ENCODE assay signal across 8 mouse cellular contexts in the genomic region with DNA sequence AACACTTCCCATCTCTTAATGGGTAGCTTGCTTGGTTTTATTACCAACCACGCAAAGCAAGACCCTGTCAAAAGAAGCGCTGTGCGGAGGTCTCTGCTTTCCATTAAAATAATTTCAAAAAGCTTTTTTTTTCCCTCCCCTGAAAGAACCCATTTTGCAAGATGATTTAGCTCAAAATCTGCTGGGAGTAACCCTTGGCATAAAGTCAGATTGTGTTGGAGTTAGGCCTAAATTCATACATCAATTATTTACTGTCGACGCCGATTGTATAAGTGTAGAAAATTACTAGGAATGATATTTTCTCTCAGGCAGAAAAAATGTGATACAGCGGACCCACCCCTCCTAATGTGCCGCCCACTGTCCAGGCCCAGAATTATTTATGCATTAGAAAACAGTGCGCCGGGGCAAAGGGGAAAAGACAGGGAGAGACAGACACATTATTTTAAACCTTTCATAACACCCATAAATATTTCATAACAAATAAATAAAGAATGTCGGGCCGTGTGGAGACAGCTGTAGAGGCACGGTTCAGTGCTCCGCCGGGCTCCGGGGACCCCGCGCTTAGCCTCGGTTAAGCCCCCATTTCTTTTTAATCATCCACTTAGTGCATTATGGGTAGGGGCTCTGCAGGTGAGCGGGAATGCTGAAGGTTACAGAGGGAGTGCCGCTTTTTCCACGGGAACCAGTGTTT.
DNase-seq lines count a peak whose midpoint lies in the region; ATAC-seq lines count a peak whose summit lies in the region.
"Had no signal": no experiment of that assay in that cellular context is flagged by ENCODE, and none has a peak within 500 bp of the region (broad histone marks: within the 10 kb centered on the region; RNA-seq: fewer than 3 reads in every experiment).

No protein-coding gene starts in this region.

- H3K27me3 ChIP-seq in intestine, embryonic 15.5 days (replicated peaks): 0 out of 2 replicates have a peak, but pooled peaks cover 3% of the 10 kb centered on the region
- H3K27me3 ChIP-seq in intestine, embryonic 16.5 days (replicated peaks; ENCODE audit: control insufficient read depth, insufficient read depth, low read length): no peaks in the 10 kb centered on the region
- no peaks in the 10 kb centered on the region for H3K27me3 ChIP-seq in midbrain, embryonic 14.5 days (ENCODE audit: control insufficient read depth, insufficient read depth, low read length)

- H3K36me3 ChIP-seq in intestine, embryonic 15.5 days: no peaks in the 10 kb centered on the region
- H3K36me3 ChIP-seq in intestine, embryonic 16.5 days (ENCODE audit: control insufficient read depth, insufficient read depth, low read length): no peaks in the 10 kb centered on the region
- no peaks in the 10 kb centered on the region for H3K36me3 ChIP-seq in midbrain, embryonic 14.5 days (ENCODE audit: control insufficient read depth, insufficient read depth, low read length)

- no peak for ATAC-seq in intestine, embryonic 15.5 days
- no peak for ATAC-seq in intestine, embryonic 16.5 days
- ATAC-seq in midbrain, embryonic 14.5 days (ENCODE audit: low FRiP score, low TSS enrichment): peak; percentile 85; the same call in 1 of the 2 replicates
- no peak for ATAC-seq in erythroid progenitor cell, adult 5-6 weeks (replicated peaks; ENCODE audit: low FRiP score, poor library complexity, severe bottlenecking)
- ATAC-seq: lung, postnatal 0 days had no signal

- peak; percentile 13 to 57 for DNase-seq in urinary bladder, postnatal 4 days (ENCODE audit: low spot score in 2 of 2)
- DNase-seq in urinary bladder, postnatal 36 days (ENCODE audit: low spot score in 2 of 2): no peak
- peak; percentile 74 for DNase-seq in midbrain, embryonic 14.5 days
- DNase-seq in T-cell, adult 2 months (ENCODE audit: low spot score): no peak

- H3K9me3 ChIP-seq in intestine, embryonic 15.5 days: no peaks in the 10 kb centered on the region
- H3K9me3 ChIP-seq in intestine, embryonic 16.5 days (ENCODE audit: control insufficient read depth, low read length): no peaks in the 10 kb centered on the region
- H3K9me3 ChIP-seq in midbrain, embryonic 14.5 days (ENCODE audit: control insufficient read depth, low read length): no peaks in the 10 kb centered on the region

- WGBS in intestine, embryonic 15.5 days: 41% methylated on average over 22 of the region's 22 CpGs
- WGBS in intestine, embryonic 16.5 days: 43% methylated on average over 22 of the region's 22 CpGs
- 35% methylated on average over 22 of the region's 22 CpGs for WGBS in midbrain, embryonic 14.5 days

- H3K4me2 ChIP-seq in intestine, embryonic 15.5 days (replicated peaks): peak overlapping the region; percentile 9; the same call in 1 of the 2 replicates
- no peak overlapping the region for H3K4me2 ChIP-seq in intestine, embryonic 16.5 days (ENCODE audit: low read depth, low read length)
- peak overlapping the region; percentile 37 for H3K4me2 ChIP-seq in midbrain, embryonic 14.5 days (ENCODE audit: low read length)

- no peak overlapping the region for H3K27ac ChIP-seq in intestine, embryonic 15.5 days
- no peak overlapping the region for H3K27ac ChIP-seq in intestine, embryonic 16.5 days (ENCODE audit: low read length)
- H3K27ac ChIP-seq in midbrain, embryonic 14.5 days (replicated peaks; ENCODE audit: low read depth, low read length): peak overlapping the region; percentile 53

- H3K4me1 ChIP-seq in intestine, embryonic 15.5 days (replicated peaks): 0 out of 2 replicates have a peak, but pooled peaks cover 3% of the 10 kb centered on the region
- H3K4me1 ChIP-seq in intestine, embryonic 16.5 days (ENCODE audit: control insufficient read depth, insufficient read depth, low read length): no peaks in the 10 kb centered on the region
- peaks cover 14% of the 10 kb centered on the region; the same call in 1 of the 2 replicates for H3K4me1 ChIP-seq in midbrain, embryonic 14.5 days (ENCODE audit: control insufficient read depth, insufficient read depth, low read length)

- no peak overlapping the region for H3K4me3 ChIP-seq in intestine, embryonic 15.5 days (replicated peaks)
- no peak overlapping the region for H3K4me3 ChIP-seq in intestine, embryonic 16.5 days (ENCODE audit: low read length)
- no peak overlapping the region; the same call in 1 of the 2 replicates for H3K4me3 ChIP-seq in midbrain, embryonic 14.5 days (replicated peaks; ENCODE audit: low read depth, low read length)

- H3K9ac ChIP-seq in intestine, embryonic 15.5 days: no peak overlapping the region
- H3K9ac ChIP-seq in intestine, embryonic 16.5 days (ENCODE audit: low read depth, low read length): no peak overlapping the region
- H3K9ac ChIP-seq in midbrain, embryonic 14.5 days (replicated peaks; ENCODE audit: low read length): no peak overlapping the region

Comparison
In these comparisons a context has a peak if more than half of its experiments do, and no peak if none do; other contexts are left out.
1. DNase-seq: peak in urinary bladder, postnatal 4 days (2 of 2) and midbrain, embryonic 14.5 days (single experiment); none in urinary bladder, postnatal 36 days (0 of 2) and T-cell, adult 2 months (single experiment).